Mouse (Mus musculus) liver, embryonic 13.5 days (tissue): Measurements from ENCODE around the gene Ift140. TPM values are rescaled to one million over a fixed set of nuclear protein-coding genes. Genes with fewer than 3 reads are reported as not detected.
"Not testable (repeated sequence)": the region's sequence is repeated elsewhere in the genome, so short reads cannot be mapped to it uniquely, and the experiment has no call there.

Source experiments
- ATAC-seq: fragments of 200-750 bp; cut with Nextera tagmentation; 2 replicates; pipeline ENCODE4 v1.8.0; 2017; ENCODE audit warnings: low read depth, mild to moderate bottlenecking, moderate number of reproducible peaks, moderate library complexity
- DNase-seq: peaks from one replicate; pipeline ENCODE4 v3.0.0; 2022
- H3K27ac ChIP-seq: fragments of 300-500 bp; sonication (generic); 2 replicates; pipeline ENCODE4 v1.5.1; 2015; ENCODE audit warnings: moderate library complexity, mild to moderate bottlenecking, inconsistent platforms
- H3K27me3 ChIP-seq: fragments of 300-500 bp; sonication (generic); 2 replicates; pipeline ENCODE4 v1.6.1; 2015; ENCODE audit warnings: mild to moderate bottlenecking, inconsistent platforms
- H3K36me3 ChIP-seq: fragments of 300-500 bp; sonication (generic); 2 replicates; pipeline ENCODE4 v1.6.1; 2015; ENCODE audit warnings: mild to moderate bottlenecking, inconsistent platforms
- H3K4me1 ChIP-seq: fragments of 300-500 bp; sonication (generic); replicated peaks from 2 replicates; pipeline ENCODE4 v1.6.1; 2015; ENCODE audit warnings: inconsistent platforms
- H3K4me2 ChIP-seq: fragments of 300-500 bp; sonication (generic); 2 replicates; pipeline ENCODE4 v1.6.1; 2015; ENCODE audit warnings: inconsistent platforms, mild to moderate bottlenecking, moderate library complexity
- H3K4me3 ChIP-seq: fragments of 300-500 bp; sonication (generic); replicated peaks from 2 replicates; pipeline ENCODE4 v1.5.1; 2015; ENCODE audit warnings: mild to moderate bottlenecking, inconsistent platforms
- H3K9ac ChIP-seq: fragments of 300-500 bp; sonication (generic); 2 replicates; pipeline ENCODE4 v1.6.1; 2015; ENCODE audit warnings: mild to moderate bottlenecking, inconsistent platforms
- H3K9me3 ChIP-seq: fragments of 300-500 bp; sonication (generic); replicated peaks from 2 replicates; pipeline ENCODE4 v1.6.1; 2016; ENCODE audit warnings: inconsistent platforms
- WGBS: fragments of 180-500 bp; shearing (Covaris S2); methylation state at CpG from one replicate; pipeline ENCODE4 v1.1.7; 2015; ENCODE audit not compliant: insufficient replicate concordance; 5-methylcytosine and 5-hydroxymethylcytosine counted together
- polyA plus RNA-seq: library from polyadenylated mRNA; unstranded; fragments of >200 nt; fragmentation: Nextera tagmentation; extraction: Ambion mirVana; gene quantifications from 2 replicates; pipeline ENCODE4 v1.2.1, GENCODE M21; 2015

Ift140 gene
- polyA plus RNA-seq, 1 experiment from 2014 or later: 99.3 TPM

GRCm38 (mm10) chr17:25120406-25120805 is 104.5 kb downstream of the Ift140 start, which contains the start of gene Ptx4:
Gene Ptx4, plus strand, starts transcription at chr17:25120760.
- no peaks in the 10 kb centered on the region for H3K36me3 ChIP-seq
- H3K4me1 ChIP-seq: peaks cover 42% of the 10 kb centered on the region
- DNase-seq (no peak), ATAC-seq (no peak)
- WGBS: 28% methylated on average over 3 of the region's 3 CpGs
- no peak within 1 kb of the TSS for H3K27ac ChIP-seq
- H3K9ac ChIP-seq: no peak within 1 kb of the TSS
- H3K9me3 ChIP-seq: no peaks in the 10 kb centered on the region
- no peak within 1 kb of the TSS for H3K4me3 ChIP-seq
- no peak within 1 kb of the TSS for H3K4me2 ChIP-seq
- peaks cover 34% of the 10 kb centered on the region for H3K27me3 ChIP-seq

DNA sequence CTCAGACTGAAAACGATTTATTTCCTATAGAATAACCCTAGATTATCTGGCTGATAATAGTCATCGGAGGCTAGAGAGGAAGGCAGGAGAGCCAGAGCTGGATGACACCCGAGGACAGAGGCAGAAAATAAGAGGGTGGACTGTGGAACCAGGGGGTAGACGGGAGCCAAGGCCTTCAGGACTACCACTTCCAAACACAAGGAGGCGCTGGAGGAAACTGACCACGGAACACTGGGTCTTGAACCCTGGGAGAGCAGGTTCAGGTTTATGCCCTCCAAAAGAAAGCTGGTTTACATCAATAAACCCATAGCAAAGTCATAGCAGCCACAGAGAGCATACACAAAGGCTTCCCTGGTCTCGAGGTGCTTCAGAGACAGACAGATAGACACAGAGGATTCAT is 108.1 kb downstream of the Ift140 start:
- Histone ChIP-seq H3K27ac (0 out of 2 replicates have a peak overlapping the region, but pooled peaks have one; percentile 93), H3K4me1 (peaks cover 66% of the 10 kb centered on the region), H3K4me2 (no peak overlapping the region), H3K36me3 (no peaks in the 10 kb centered on the region), H3K9ac (no peak overlapping the region), H3K4me3 (no peak overlapping the region), H3K9me3 (no peaks in the 10 kb centered on the region), H3K27me3 (peaks cover 34% of the 10 kb centered on the region)
- WGBS: 23% methylated on average over 7 of the region's 7 CpGs
- DNase-seq: no peak
- no peak for ATAC-seq

DNA sequence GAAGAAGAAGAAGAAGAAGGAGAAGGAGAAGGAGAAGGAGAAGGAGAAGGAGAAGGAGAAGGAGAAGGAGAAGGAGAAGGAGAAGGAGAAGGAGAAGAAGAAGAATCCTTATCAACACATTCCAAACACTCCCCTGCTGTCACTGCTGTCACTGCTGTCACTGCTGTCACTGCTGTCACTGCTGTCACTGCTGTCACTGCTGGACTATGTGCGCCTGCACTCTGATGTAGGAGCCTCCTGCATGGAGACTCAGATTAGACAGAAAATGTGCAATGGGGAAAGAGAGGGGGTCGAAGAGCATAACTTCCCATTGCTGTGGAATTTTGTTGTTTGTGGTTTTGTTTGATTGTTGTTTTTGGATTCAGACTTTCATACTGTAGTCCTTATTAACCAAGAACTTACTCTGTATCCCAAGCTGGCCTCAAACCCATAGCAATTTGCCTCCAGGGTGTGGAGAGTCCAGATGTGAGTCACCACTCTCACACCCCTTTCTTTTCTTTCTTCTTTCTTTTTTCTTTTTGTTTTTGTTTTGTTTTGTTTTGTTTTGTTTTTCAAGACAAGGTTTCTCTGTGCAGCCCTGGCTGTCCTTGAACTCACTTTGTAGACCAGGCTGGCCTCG is 109.7 kb downstream of the Ift140 start:
- H3K36me3 ChIP-seq, H3K4me2 ChIP-seq, DNase-seq, H3K9me3 ChIP-seq, H3K4me3 ChIP-seq: not testable (repeated sequence)
- Histone ChIP-seq H3K4me1 (peaks cover 54% of the 10 kb centered on the region), H3K27me3 (peaks cover 29% of the 10 kb centered on the region), H3K9ac (peak overlapping the region; percentile 52), H3K27ac (peak overlapping the region; percentile 93)
- 43% methylated on average over 3 of the region's 3 CpGs for WGBS
- peak; percentile 63 for ATAC-seq

DNA sequence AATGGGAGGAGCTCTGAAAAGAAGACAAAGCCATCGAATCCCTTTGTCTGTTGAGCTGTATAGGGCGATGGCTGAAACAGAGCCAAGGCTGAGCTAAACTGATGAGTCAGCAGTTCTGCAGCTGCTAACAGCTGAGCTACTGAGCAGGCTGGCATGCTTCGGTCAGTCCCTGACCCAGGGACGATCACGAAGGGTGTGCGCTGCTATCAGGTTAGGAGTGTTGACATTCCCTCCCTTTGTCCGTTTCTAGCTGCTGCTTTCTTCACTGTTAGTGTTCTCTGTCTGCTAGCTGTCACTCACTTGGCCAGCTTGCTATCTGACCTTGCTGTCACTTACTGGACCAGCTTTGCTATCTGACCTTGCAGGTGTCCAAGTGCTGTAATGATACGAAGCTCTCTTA is 111.2 kb downstream of the Ift140 start:
- peak overlapping the region; percentile 93 for H3K27ac ChIP-seq
- peak overlapping the region; percentile 60 for H3K9ac ChIP-seq
- WGBS: 12% methylated on average over 8 of the region's 8 CpGs
- no peaks in the 10 kb centered on the region for H3K36me3 ChIP-seq
- H3K27me3 ChIP-seq: peaks cover 16% of the 10 kb centered on the region
- ATAC-seq: peak; percentile 87
- H3K4me2 ChIP-seq: peak overlapping the region; percentile 46
- H3K4me3 ChIP-seq: peak overlapping the region; percentile 5; the same call in 1 of the 2 replicates
- peak; percentile 46 for DNase-seq
- H3K9me3 ChIP-seq: no peaks in the 10 kb centered on the region
- H3K4me1 ChIP-seq: peaks cover 54% of the 10 kb centered on the region

DNA sequence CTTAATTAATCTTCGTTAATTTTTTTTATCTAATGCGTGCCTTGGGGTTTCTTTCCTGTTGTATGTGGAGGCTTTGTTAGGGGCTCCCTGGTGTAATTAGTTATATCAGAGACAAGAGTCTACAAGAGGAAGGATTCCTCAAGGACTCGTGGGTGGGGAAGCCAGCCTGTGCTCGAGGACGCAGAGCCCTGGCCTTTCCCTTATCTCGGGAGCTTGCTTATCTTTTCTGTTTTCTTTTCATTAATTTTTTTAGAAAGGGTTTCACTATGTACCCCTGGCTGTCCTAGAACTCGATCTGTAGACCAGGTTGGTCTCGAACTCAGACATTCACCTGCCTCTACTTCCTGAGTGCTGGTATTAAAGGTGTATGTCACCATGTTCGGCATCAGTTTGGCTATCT is 111.8 kb downstream of the Ift140 start:
- peak overlapping the region; percentile 60 for H3K9ac ChIP-seq
- peak overlapping the region; percentile 93 for H3K27ac ChIP-seq
- ATAC-seq (peak; percentile 39), DNase-seq (no peak)
- H3K9me3 ChIP-seq: no peaks in the 10 kb centered on the region
- H3K27me3 ChIP-seq: peaks cover 10% of the 10 kb centered on the region; the same call in 1 of the 2 replicates
- peak overlapping the region; percentile 46 for H3K4me2 ChIP-seq
- H3K4me3 ChIP-seq: 0 out of 2 replicates have a peak overlapping the region, but pooled peaks have one; percentile 5
- WGBS: 20% methylated on average over 9 of the region's 9 CpGs
- peaks cover 54% of the 10 kb centered on the region for H3K4me1 ChIP-seq
- no peaks in the 10 kb centered on the region for H3K36me3 ChIP-seq

DNA sequence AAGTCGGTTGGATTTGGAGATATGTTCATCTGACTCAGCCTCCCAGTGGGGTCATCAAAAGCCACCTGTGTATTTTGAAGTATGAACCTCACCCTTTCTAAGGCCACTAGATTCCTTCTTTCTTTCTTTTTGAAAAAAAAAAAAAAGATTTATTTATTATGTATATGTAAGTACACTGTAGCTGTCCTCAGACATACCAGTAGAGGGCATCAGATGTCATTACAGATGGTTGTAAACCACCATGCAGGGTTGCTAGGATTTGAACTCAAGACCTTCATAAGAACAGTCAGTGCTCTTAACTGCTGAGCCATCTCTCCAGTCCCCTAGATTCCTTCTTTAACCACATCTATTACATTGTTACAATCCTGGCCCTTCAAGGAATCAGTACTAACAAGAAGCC is 114.2 kb downstream of the Ift140 start:
- H3K4me1 ChIP-seq: peaks cover 55% of the 10 kb centered on the region
- no peak for DNase-seq
- H3K27ac ChIP-seq: no peak overlapping the region

GRCm38 (mm10) chr17:25133275-25133698 is 117.4 kb downstream of the Ift140 start, which contains the start of gene Clcn7:
Gene Clcn7, plus strand, starts transcription at chr17:25133391.
- Histone ChIP-seq H3K4me3 (peak within 1 kb of the TSS; percentile 92), H3K27ac (peak within 1 kb of the TSS; percentile 69), H3K36me3 (peaks cover 4% of the 10 kb centered on the region; the same call in 1 of the 2 replicates), H3K4me2 (peak within 1 kb of the TSS; percentile 76), H3K27me3 (no peaks in the 10 kb centered on the region), H3K9ac (peak within 1 kb of the TSS; percentile 84), H3K4me1 (peaks cover 42% of the 10 kb centered on the region), H3K9me3 (no peaks in the 10 kb centered on the region)
- peak; percentile 88 for ATAC-seq
- WGBS: under 1% methylated on average over 39 of the region's 40 CpGs
- DNase-seq: peak; percentile 86

More for the DNA sequence above, 114.2 kb downstream of the Ift140 start:
- no peak for ATAC-seq
- 97% methylated on average over 1 of the region's 1 CpGs for WGBS
- no peaks in the 10 kb centered on the region for H3K27me3 ChIP-seq
- no peak overlapping the region for H3K4me2 ChIP-seq
- H3K9me3 ChIP-seq: no peaks in the 10 kb centered on the region
- no peaks in the 10 kb centered on the region for H3K36me3 ChIP-seq
- H3K9ac ChIP-seq: no peak overlapping the region
- no peak overlapping the region for H3K4me3 ChIP-seq

- Histone ChIP-seq H3K4me1 (peaks cover 47% of the 10 kb centered on the region), H3K9ac (0 out of 2 replicates have a peak overlapping the region, but pooled peaks have one; percentile 84), H3K9me3 (no peaks in the 10 kb centered on the region), H3K4me3 (no peak overlapping the region), H3K4me2 (peak overlapping the region; percentile 3; the same call in 1 of the 2 replicates), H3K27me3 (no peaks in the 10 kb centered on the region), H3K36me3 (peaks cover 4% of the 10 kb centered on the region; the same call in 1 of the 2 replicates), H3K27ac (no peak overlapping the region)
- 77% methylated on average over 6 of the region's 6 CpGs for WGBS
- DNase-seq (no peak), ATAC-seq (no peak)
Observed at GRCm38 (mm10) chr17:25135622-25136021, 119.7 kb downstream of the Ift140 start.

GRCm38 (mm10) chr17:25138803-25139202 is 122.9 kb downstream of the Ift140 start:
- Histone ChIP-seq H3K9ac (no peak overlapping the region), H3K36me3 (peaks cover 4% of the 10 kb centered on the region; the same call in 1 of the 2 replicates), H3K9me3 (no peaks in the 10 kb centered on the region), H3K4me2 (no peak overlapping the region), H3K27ac (peak overlapping the region; percentile 0; the same call in 1 of the 2 replicates), H3K4me3 (no peak overlapping the region), H3K27me3 (no peaks in the 10 kb centered on the region), H3K4me1 (peaks cover 41% of the 10 kb centered on the region)
- DNase-seq: no peak
- 88% methylated on average over 1 of the region's 1 CpGs for WGBS
- no peak for ATAC-seq

- H3K27me3 ChIP-seq: no peaks in the 10 kb centered on the region
- ATAC-seq: no peak
- peaks cover 12% of the 10 kb centered on the region for H3K36me3 ChIP-seq
- H3K9ac ChIP-seq: no peak overlapping the region
- 73% methylated on average over 4 of the region's 4 CpGs for WGBS
- H3K4me3 ChIP-seq: no peak overlapping the region
- H3K4me1 ChIP-seq: peaks cover 31% of the 10 kb centered on the region
- H3K27ac ChIP-seq: no peak overlapping the region
- H3K9me3 ChIP-seq: no peaks in the 10 kb centered on the region
- H3K4me2 ChIP-seq: no peak overlapping the region
- no peak for DNase-seq
Observed at GRCm38 (mm10) chr17:25139960-25140359, 124.1 kb downstream of the Ift140 start.
